Mouse (Mus musculus) embryonic facial prominence, embryonic 14.5 days (tissue): Measurements from ENCODE around the gene Mpo. TPM values are rescaled to one million over a fixed set of nuclear protein-coding genes. Genes with fewer than 3 reads are reported as not detected.

Experiments
- ATAC-seq: fragments of 200-750 bp; cut with Nextera tagmentation; 2 replicates; pipeline ENCODE4 v1.8.0; 2017; ENCODE audit warnings: low read depth, moderate number of reproducible peaks, moderate TSS enrichment
- DNase-seq: peaks from one replicate; pipeline ENCODE4 v3.0.0-alpha.2; 2015; ENCODE audit warnings: low spot score
- H3K27ac ChIP-seq: fragments of 300-500 bp; sonication (generic); replicated peaks from 2 replicates; pipeline ENCODE4 v1.5.1; 2014; ENCODE audit warnings: low read depth, mild to moderate bottlenecking, low read length, moderate library complexity
- H3K27me3 ChIP-seq: fragments of 300-500 bp; sonication (generic); replicated peaks from 2 replicates; pipeline ENCODE4 v1.6.1; 2014; ENCODE audit warnings: low read length; ENCODE audit not compliant: control insufficient read depth, insufficient read depth
- H3K36me3 ChIP-seq: fragments of 300-500 bp; sonication (generic); 2 replicates; pipeline ENCODE4 v1.6.1; 2014; ENCODE audit warnings: low read length, mixed read lengths; ENCODE audit not compliant: control insufficient read depth, insufficient read depth
- H3K4me1 ChIP-seq: fragments of 300-500 bp; sonication (generic); 2 replicates; pipeline ENCODE4 v1.6.1; 2014; ENCODE audit warnings: antibody characterized with exemption, low read length; ENCODE audit not compliant: control insufficient read depth, insufficient read depth
- H3K4me2 ChIP-seq: fragments of 300-500 bp; sonication (generic); 2 replicates; pipeline ENCODE4 v1.6.1; 2014; ENCODE audit warnings: low read depth, mild to moderate bottlenecking, low read length, moderate library complexity, mixed read lengths
- H3K4me3 ChIP-seq: fragments of 300-500 bp; sonication (generic); 2 replicates; pipeline ENCODE4 v1.5.1; 2014; ENCODE audit warnings: low read depth, mild to moderate bottlenecking, low read length
- H3K9ac ChIP-seq: fragments of 300-500 bp; sonication (generic); 2 replicates; pipeline ENCODE4 v1.6.1; 2014; ENCODE audit warnings: low read depth, mild to moderate bottlenecking, low read length, moderate library complexity, mixed read lengths
- H3K9me3 ChIP-seq: fragments of 300-500 bp; sonication (generic); 2 replicates; pipeline ENCODE4 v1.6.1; 2016; ENCODE audit warnings: low read length; ENCODE audit not compliant: control insufficient read depth
- WGBS: fragments of 180-500 bp; shearing (Covaris S2); extraction: QIAGEN DNeasy Blood & Tissue Kit; methylation state at CpG from one replicate; pipeline ENCODE4 v1.1.7; 2014; 5-methylcytosine and 5-hydroxymethylcytosine counted together
- polyA plus RNA-seq: library from polyadenylated mRNA; unstranded; fragments of >200 nt; fragmentation: Nextera tagmentation; extraction: Ambion mirVana; gene quantifications from 2 replicates; pipeline ENCODE4 v1.2.1, GENCODE M21; 2014

Gene Mpo
- 0.77 and 2.7 TPM in 2 replicates for polyA plus RNA-seq

GRCm38 (mm10) chr11:87793460-87793859 is at the start of gene Mpo:
Mpo (plus strand) TSS chr11:87793581.
- no peaks in the 10 kb centered on the region for H3K4me1 ChIP-seq
- H3K9me3 ChIP-seq, result no peaks in the 10 kb centered on the region
- H3K36me3 ChIP-seq, result no peaks in the 10 kb centered on the region
- H3K9ac ChIP-seq, result no peak within 1 kb of the TSS
- ATAC-seq (no peak), DNase-seq (no peak)
- no peak within 1 kb of the TSS for H3K4me3 ChIP-seq
- H3K27ac ChIP-seq, result no peak within 1 kb of the TSS
- 51% methylated on average over 3 of the region's 3 CpGs for WGBS
- H3K4me2 ChIP-seq, result no peak within 1 kb of the TSS
- no peaks in the 10 kb centered on the region for H3K27me3 ChIP-seq

GRCm38 (mm10) chr11:87743691-87744090 is 49.7 kb upstream of the Mpo start:
- H3K4me2 ChIP-seq, result no peak overlapping the region
- H3K36me3 ChIP-seq, result peaks cover 59% of the 10 kb centered on the region
- no peaks in the 10 kb centered on the region for H3K27me3 ChIP-seq
- DNase-seq (no peak), ATAC-seq (no peak)
- H3K9ac ChIP-seq, result no peak overlapping the region
- no peaks in the 10 kb centered on the region for H3K9me3 ChIP-seq
- WGBS, result 86% methylated on average over 3 of the region's 3 CpGs
- H3K27ac ChIP-seq, result no peak overlapping the region
- no peaks in the 10 kb centered on the region for H3K4me1 ChIP-seq
- no peak overlapping the region for H3K4me3 ChIP-seq

- WGBS, result 81% methylated on average over 4 of the region's 4 CpGs
- Histone ChIP-seq H3K4me2 (no peak overlapping the region), H3K9me3 (no peaks in the 10 kb centered on the region), H3K9ac (no peak overlapping the region), H3K4me3 (no peak overlapping the region), H3K27me3 (no peaks in the 10 kb centered on the region), H3K27ac (no peak overlapping the region), H3K36me3 (peaks cover 51% of the 10 kb centered on the region), H3K4me1 (no peaks in the 10 kb centered on the region)
- DNase-seq, result no peak
- ATAC-seq, result no peak
Observed at GRCm38 (mm10) chr11:87744964-87745363, 48.4 kb upstream of the Mpo start.

GRCm38 (mm10) chr11:87745632-87746555 is 47.5 kb upstream of the Mpo start:
- 74% methylated on average over 9 of the region's 9 CpGs for WGBS
- Histone ChIP-seq H3K4me2 (no peak overlapping the region), H3K36me3 (peaks cover 41% of the 10 kb centered on the region), H3K27ac (no peak overlapping the region), H3K9ac (no peak overlapping the region), H3K27me3 (no peaks in the 10 kb centered on the region), H3K4me3 (no peak overlapping the region), H3K4me1 (no peaks in the 10 kb centered on the region), H3K9me3 (no peaks in the 10 kb centered on the region)
- DNase-seq (no peak), ATAC-seq (no peak)

- no peak overlapping the region for H3K9ac ChIP-seq
- no peak for ATAC-seq
- WGBS, result 94% methylated on average over 4 of the region's 5 CpGs
- peaks cover 27% of the 10 kb centered on the region for H3K36me3 ChIP-seq
- H3K4me3 ChIP-seq, result no peak overlapping the region
- H3K4me1 ChIP-seq, result no peaks in the 10 kb centered on the region
- no peaks in the 10 kb centered on the region for H3K27me3 ChIP-seq
- no peak overlapping the region for H3K27ac ChIP-seq
- H3K4me2 ChIP-seq, result no peak overlapping the region
- H3K9me3 ChIP-seq, result no peaks in the 10 kb centered on the region
- no peak for DNase-seq
Observed at GRCm38 (mm10) chr11:87747312-87747711, 46.1 kb upstream of the Mpo start.

- H3K27ac ChIP-seq, result no peak overlapping the region
- ATAC-seq (no peak), DNase-seq (no peak)
- whole genome bisulfite sequencing, result 93% methylated on average over 7 of the region's 7 CpGs
- H3K9me3 ChIP-seq, result no peaks in the 10 kb centered on the region
- no peaks in the 10 kb centered on the region for H3K27me3 ChIP-seq
- H3K9ac ChIP-seq, result no peak overlapping the region
- no peak overlapping the region for H3K4me3 ChIP-seq
- no peaks in the 10 kb centered on the region for H3K4me1 ChIP-seq
- no peak overlapping the region for H3K4me2 ChIP-seq
- H3K36me3 ChIP-seq, result peaks cover 23% of the 10 kb centered on the region
Observed at GRCm38 (mm10) chr11:87747716-87748115, 45.7 kb upstream of the Mpo start.

- Histone ChIP-seq H3K9ac (no peak overlapping the region), H3K27ac (no peak overlapping the region), H3K4me2 (peak overlapping the region; percentile 24), H3K4me3 (no peak overlapping the region), H3K4me1 (no peaks in the 10 kb centered on the region), H3K27me3 (no peaks in the 10 kb centered on the region), H3K36me3 (peaks cover 18% of the 10 kb centered on the region), H3K9me3 (no peaks in the 10 kb centered on the region)
- no peak for ATAC-seq
- WGBS, result 34% methylated on average over 19 of the region's 19 CpGs
- no peak for DNase-seq
Observed at GRCm38 (mm10) chr11:87748132-87749119, 45.0 kb upstream of the Mpo start.

GRCm38 (mm10) chr11:87749192-87750042 is 44.0 kb upstream of the Mpo start:
- Histone ChIP-seq H3K9ac (no peak overlapping the region), H3K27me3 (no peaks in the 10 kb centered on the region), H3K4me3 (no peak overlapping the region), H3K4me1 (no peaks in the 10 kb centered on the region), H3K27ac (no peak overlapping the region), H3K4me2 (no peak overlapping the region), H3K9me3 (no peaks in the 10 kb centered on the region), H3K36me3 (peaks cover 9% of the 10 kb centered on the region; the same call in 1 of the 2 replicates)
- DNase-seq (peak; percentile 36), ATAC-seq (no peak)
- WGBS, result 57% methylated on average over 18 of the region's 18 CpGs
